Mouse (Mus musculus) G1E (cell line): Measurements from ENCODE around the gene Nfyc.

Source experiments
- CTCF ChIP-seq: IDR thresholded peaks from 2 replicates; pipeline ENCODE4 v1.5.1; 2012; ENCODE audit warnings: low read depth, low read length, inconsistent platforms, mixed read lengths
- GATA1 ChIP-seq: IDR thresholded peaks from 2 replicates; pipeline ENCODE4 v1.6.1; 2012; ENCODE audit warnings: borderline replicate concordance, low read length, inconsistent platforms, mixed read lengths
- GATA2 ChIP-seq: IDR thresholded peaks from 2 replicates; pipeline ENCODE4 v1.6.1; 2012; ENCODE audit warnings: low read depth, low read length, inconsistent platforms, borderline replicate concordance
- POLR2AphosphoS5 ChIP-seq: IDR thresholded peaks from 2 replicates; pipeline ENCODE4 v1.6.1; 2012; ENCODE audit warnings: low read depth, low read length, inconsistent platforms; ENCODE audit not compliant: insufficient replicate concordance
- TAL1 ChIP-seq: conservative IDR thresholded peaks from 2 replicates; pipeline ENCODE4 v1.6.1; 2012; ENCODE audit warnings: low read depth, low read length, inconsistent platforms, mixed read lengths

DNA sequence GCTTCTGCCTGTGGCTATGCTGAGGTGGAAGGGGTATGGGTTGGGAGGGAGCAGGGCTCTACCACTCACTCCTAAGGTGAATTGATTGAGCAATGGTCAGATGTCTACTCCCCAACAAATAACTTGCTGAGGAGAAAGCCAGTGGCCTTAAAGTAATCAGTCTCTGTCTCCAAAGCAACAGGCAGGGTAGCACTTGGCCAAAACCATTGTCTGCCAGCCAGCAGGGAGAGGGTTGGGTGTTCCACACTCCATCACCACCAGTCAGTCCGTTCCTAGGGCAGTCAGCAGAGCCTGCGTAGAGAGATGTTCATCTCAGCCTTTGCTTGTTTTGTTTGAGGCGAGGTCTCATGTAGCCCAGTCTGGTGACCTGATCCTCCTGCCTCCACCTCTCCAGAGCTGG lies 44.6 kb upstream of the Nfyc start:
- TF ChIP-seq CTCF (no peak), TAL1 (no peak), GATA1 (no peak), POLR2AphosphoS5 (no peak), GATA2 (no peak)
